Mouse (Mus musculus) hindbrain, embryonic 16.5 days (tissue): ENCODE data around the gene Pde10a. TPM values are rescaled to one million over a fixed set of nuclear protein-coding genes. Genes with fewer than 3 reads are reported as not detected.

Experiments used
- ATAC-seq: fragments of 200-750 bp; cut with Nextera tagmentation; 2 replicates; pipeline ENCODE4 v1.8.0; 2017; ENCODE audit warnings: moderate TSS enrichment, moderate library complexity
- H3K27ac ChIP-seq: fragments of 300-500 bp; sonication (generic); 2 replicates; pipeline ENCODE4 v1.5.1; 2014; ENCODE audit warnings: low read depth, mild to moderate bottlenecking, control low read depth, low read length, moderate library complexity
- H3K27me3 ChIP-seq: fragments of 300-500 bp; sonication (generic); replicated peaks from 2 replicates; pipeline ENCODE4 v1.6.1; 2014; ENCODE audit warnings: low read length; ENCODE audit not compliant: control insufficient read depth, insufficient read depth
- H3K36me3 ChIP-seq: fragments of 300-500 bp; sonication (generic); 2 replicates; pipeline ENCODE4 v1.6.1; 2014; ENCODE audit warnings: mild to moderate bottlenecking, low read length, moderate library complexity, mixed read lengths; ENCODE audit not compliant: control insufficient read depth, insufficient read depth
- H3K4me1 ChIP-seq: fragments of 300-500 bp; sonication (generic); 2 replicates; pipeline ENCODE4 v1.6.1; 2014; ENCODE audit warnings: low read depth, low read length; ENCODE audit not compliant: control insufficient read depth, insufficient read depth
- H3K4me2 ChIP-seq: fragments of 300-500 bp; sonication (generic); 2 replicates; pipeline ENCODE4 v1.6.1; 2014; ENCODE audit warnings: mild to moderate bottlenecking, low read length, control low read depth, moderate library complexity
- H3K4me3 ChIP-seq: fragments of 300-500 bp; sonication (generic); 2 replicates; pipeline ENCODE4 v1.5.1; 2014; ENCODE audit warnings: mild to moderate bottlenecking, low read length, control low read depth, moderate library complexity
- H3K9ac ChIP-seq: fragments of 300-500 bp; sonication (generic); 2 replicates; pipeline ENCODE4 v1.6.1; 2014; ENCODE audit warnings: low read depth, mild to moderate bottlenecking, control low read depth, low read length, moderate library complexity
- H3K9me3 ChIP-seq: fragments of 300-500 bp; sonication (generic); 2 replicates; pipeline ENCODE4 v1.6.1; 2014; ENCODE audit warnings: mild to moderate bottlenecking, low read length, moderate library complexity; ENCODE audit not compliant: control insufficient read depth
- WGBS: fragments of 180-500 bp; shearing (Covaris S2); extraction: QIAGEN DNeasy Blood & Tissue Kit; methylation state at CpG from one replicate; pipeline ENCODE4 v1.1.7; 2014; 5-methylcytosine and 5-hydroxymethylcytosine counted together
- polyA plus RNA-seq: library from polyadenylated mRNA; unstranded; fragments of >200 nt; fragmentation: Nextera tagmentation; extraction: Ambion mirVana; gene quantifications from 2 replicates; pipeline ENCODE4 v1.2.1, GENCODE M21; 2015

Pde10a gene
- polyA plus RNA-seq, 1 experiment from 2014 or later, result 11.3 TPM

DNA sequence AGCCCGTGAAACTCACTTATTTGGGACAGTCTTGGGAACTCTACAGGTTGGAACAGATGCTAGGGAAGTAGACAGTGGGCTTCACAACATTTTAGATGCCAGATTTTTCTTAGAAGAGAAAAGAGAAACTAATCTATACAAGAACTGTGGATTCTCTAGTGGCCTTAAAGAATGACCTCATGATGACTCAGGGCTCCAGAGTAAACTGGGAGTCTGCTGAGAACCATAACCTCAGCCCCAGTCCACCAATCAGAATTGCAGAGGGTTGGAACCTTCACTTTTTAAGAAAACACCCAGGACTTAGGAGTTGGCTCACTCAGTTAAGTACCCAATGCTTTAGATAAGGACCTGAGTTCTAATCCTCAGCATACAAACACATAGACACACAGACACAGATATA, 256.4 kb downstream of the Pde10a start:
- ATAC-seq, result no peak
- Histone ChIP-seq H3K4me2 (no peak overlapping the region), H3K27ac (no peak overlapping the region), H3K36me3 (no peaks in the 10 kb centered on the region), H3K27me3 (no peaks in the 10 kb centered on the region), H3K4me1 (no peaks in the 10 kb centered on the region), H3K9ac (no peak overlapping the region), H3K4me3 (no peak overlapping the region), H3K9me3 (no peaks in the 10 kb centered on the region)
- WGBS, result 76% methylated on average over 1 of the region's 1 CpGs

DNA sequence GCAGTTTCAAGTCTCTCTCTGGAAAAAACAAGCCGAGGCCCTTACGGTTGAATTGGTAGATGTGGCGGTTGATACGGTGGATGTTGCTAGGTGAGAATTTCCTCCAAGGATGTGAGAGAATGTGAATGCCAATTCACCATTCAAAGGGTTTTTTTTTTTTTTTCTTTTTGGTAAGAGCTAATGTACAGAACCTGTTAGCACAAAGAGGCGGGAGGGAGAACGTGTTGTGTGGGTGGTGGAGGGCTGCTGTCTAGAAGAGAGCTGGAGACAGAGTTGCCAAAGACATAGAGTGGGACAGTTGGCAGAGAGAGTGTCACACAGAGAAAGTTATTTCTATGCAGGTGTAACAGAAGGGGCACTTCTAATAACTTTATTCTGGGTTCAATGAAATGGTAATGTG, 260.7 kb downstream of the Pde10a start:
- Histone ChIP-seq H3K4me1 (no peaks in the 10 kb centered on the region), H3K27ac (no peak overlapping the region), H3K27me3 (no peaks in the 10 kb centered on the region), H3K9ac (no peak overlapping the region), H3K9me3 (no peaks in the 10 kb centered on the region), H3K36me3 (no peaks in the 10 kb centered on the region), H3K4me3 (no peak overlapping the region), H3K4me2 (no peak overlapping the region)
- WGBS, result 45% methylated on average over 6 of the region's 6 CpGs
- no peak for ATAC-seq

DNA sequence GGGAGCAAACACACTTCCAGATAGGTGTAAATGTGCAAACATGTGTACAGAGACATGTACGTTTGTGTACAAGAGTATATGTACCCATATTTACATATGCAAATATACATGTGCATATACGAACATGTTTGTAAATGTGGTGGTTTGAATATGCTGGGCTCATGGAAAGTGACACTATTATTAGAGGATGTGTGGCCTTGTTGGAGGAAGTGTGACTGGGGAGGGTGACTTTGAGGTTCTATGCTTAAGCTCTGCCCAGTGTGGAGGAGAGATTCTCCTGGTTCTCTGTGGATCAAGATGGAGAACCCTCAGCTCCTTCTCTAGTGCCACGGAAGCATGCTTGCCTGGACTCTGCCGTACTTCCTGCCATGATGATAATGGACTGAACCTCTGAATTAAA, 261.3 kb downstream of the Pde10a start:
- Histone ChIP-seq H3K36me3 (no peaks in the 10 kb centered on the region), H3K9me3 (no peaks in the 10 kb centered on the region), H3K27ac (no peak overlapping the region), H3K4me1 (no peaks in the 10 kb centered on the region), H3K4me2 (no peak overlapping the region), H3K4me3 (no peak overlapping the region), H3K9ac (no peak overlapping the region), H3K27me3 (no peaks in the 10 kb centered on the region)
- WGBS, result 85% methylated on average over 4 of the region's 4 CpGs
- ATAC-seq, result no peak

DNA sequence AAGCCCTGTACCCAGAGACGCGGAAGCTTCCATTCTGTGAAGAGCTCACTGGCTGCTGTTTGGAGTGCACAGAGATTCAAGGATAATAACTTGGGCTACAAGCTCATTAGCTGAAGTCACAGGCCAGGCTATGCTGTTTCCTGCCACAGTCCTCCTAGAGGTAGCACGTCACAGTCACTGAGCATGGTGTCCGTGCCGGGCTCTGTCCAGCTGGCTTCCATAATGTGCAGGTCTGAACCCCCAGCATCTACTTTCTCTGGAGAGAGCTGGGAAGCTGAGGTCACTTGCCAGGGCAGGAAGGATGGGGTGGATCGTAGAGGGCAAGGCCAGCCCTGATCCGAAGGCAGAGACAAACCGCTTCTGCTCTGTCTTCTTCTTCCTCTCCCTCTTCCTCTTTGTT, 262.6 kb downstream of the Pde10a start:
- Histone ChIP-seq H3K4me2 (no peak overlapping the region), H3K9me3 (no peaks in the 10 kb centered on the region), H3K27ac (no peak overlapping the region), H3K4me1 (no peaks in the 10 kb centered on the region), H3K27me3 (no peaks in the 10 kb centered on the region), H3K36me3 (no peaks in the 10 kb centered on the region), H3K4me3 (no peak overlapping the region), H3K9ac (no peak overlapping the region)
- no peak for ATAC-seq
- WGBS, result 34% methylated on average over 8 of the region's 8 CpGs

DNA sequence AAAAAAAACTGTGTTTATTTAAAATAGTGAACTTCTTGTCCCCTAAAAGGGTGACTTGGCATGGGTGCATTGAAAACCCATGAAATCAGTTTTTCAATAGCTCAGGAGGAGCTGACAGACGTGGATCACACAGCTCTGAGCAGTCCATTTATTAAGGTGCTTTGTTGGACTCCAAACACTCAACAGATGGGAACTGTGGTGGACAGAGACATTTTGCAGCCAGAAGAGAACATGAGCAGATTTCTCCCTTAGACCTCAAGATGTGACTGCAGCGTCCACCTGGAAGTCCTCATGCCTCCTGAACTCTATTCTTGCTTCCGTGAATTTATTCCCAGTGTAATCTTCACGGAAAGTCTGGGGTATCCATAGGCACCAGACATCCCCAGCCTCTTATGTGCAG, 266.4 kb downstream of the Pde10a start:
- no peak overlapping the region for H3K27ac ChIP-seq
- H3K36me3 ChIP-seq, result no peaks in the 10 kb centered on the region
- H3K4me3 ChIP-seq, result no peak overlapping the region
- no peak for ATAC-seq
- H3K4me1 ChIP-seq, result no peaks in the 10 kb centered on the region
- 62% methylated on average over 4 of the region's 4 CpGs for WGBS
- peaks cover 2% of the 10 kb centered on the region; the same call in 1 of the 2 replicates for H3K27me3 ChIP-seq
- no peak overlapping the region for H3K4me2 ChIP-seq
- H3K9ac ChIP-seq, result no peak overlapping the region
- no peaks in the 10 kb centered on the region for H3K9me3 ChIP-seq

DNA sequence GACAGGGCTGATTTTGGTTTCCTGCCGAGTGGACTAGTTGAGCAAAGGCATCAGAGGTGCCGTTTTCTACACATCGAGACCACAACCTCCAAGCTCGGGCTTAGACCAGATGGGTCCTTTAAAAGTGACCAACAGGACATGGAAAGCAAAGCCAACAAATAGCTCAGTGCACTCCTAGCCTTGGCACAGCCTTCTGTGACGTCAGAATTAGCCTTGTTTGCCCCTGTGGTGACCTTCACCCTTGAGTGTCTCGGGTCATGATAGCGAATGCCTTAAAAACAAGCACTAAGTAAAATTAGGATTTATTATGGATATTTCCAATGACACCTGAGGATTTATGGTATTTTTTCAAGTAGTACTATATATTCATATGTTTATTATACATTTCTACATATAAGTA, 267.4 kb downstream of the Pde10a start:
- no peaks in the 10 kb centered on the region for H3K36me3 ChIP-seq
- no peak overlapping the region for H3K4me3 ChIP-seq
- H3K27ac ChIP-seq, result no peak overlapping the region
- ATAC-seq, result no peak
- 83% methylated on average over 7 of the region's 7 CpGs for WGBS
- H3K27me3 ChIP-seq, result peaks cover 4% of the 10 kb centered on the region
- H3K9ac ChIP-seq, result no peak overlapping the region
- H3K4me1 ChIP-seq, result no peaks in the 10 kb centered on the region
- H3K4me2 ChIP-seq, result no peak overlapping the region
- no peaks in the 10 kb centered on the region for H3K9me3 ChIP-seq

DNA sequence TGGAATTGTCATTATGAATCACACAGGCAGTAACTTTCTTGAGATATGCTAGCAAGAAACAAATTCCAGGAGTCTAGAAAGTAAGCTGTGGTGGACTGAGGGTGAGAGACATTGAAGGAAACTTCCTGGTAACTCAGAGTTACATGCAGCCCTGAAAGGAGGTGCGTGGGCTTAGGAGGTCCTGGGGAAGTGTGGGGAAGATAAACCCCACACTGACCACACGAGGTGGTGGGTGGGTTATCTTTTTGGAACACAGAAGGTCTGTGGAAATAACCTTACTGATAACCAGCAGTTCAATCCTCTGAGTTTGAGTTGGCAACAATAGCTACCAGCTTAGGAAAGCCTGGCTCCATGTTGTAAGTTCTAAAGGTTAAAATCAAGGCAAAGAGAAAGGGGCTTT, 272.5 kb downstream of the Pde10a start:
- Histone ChIP-seq H3K4me3 (no peak overlapping the region), H3K27me3 (peaks cover 12% of the 10 kb centered on the region), H3K4me2 (no peak overlapping the region), H3K9ac (no peak overlapping the region), H3K27ac (no peak overlapping the region), H3K36me3 (no peaks in the 10 kb centered on the region), H3K9me3 (no peaks in the 10 kb centered on the region), H3K4me1 (peaks cover 8% of the 10 kb centered on the region)
- WGBS, result 25% methylated on average over 2 of the region's 2 CpGs
- ATAC-seq, result no peak

DNA sequence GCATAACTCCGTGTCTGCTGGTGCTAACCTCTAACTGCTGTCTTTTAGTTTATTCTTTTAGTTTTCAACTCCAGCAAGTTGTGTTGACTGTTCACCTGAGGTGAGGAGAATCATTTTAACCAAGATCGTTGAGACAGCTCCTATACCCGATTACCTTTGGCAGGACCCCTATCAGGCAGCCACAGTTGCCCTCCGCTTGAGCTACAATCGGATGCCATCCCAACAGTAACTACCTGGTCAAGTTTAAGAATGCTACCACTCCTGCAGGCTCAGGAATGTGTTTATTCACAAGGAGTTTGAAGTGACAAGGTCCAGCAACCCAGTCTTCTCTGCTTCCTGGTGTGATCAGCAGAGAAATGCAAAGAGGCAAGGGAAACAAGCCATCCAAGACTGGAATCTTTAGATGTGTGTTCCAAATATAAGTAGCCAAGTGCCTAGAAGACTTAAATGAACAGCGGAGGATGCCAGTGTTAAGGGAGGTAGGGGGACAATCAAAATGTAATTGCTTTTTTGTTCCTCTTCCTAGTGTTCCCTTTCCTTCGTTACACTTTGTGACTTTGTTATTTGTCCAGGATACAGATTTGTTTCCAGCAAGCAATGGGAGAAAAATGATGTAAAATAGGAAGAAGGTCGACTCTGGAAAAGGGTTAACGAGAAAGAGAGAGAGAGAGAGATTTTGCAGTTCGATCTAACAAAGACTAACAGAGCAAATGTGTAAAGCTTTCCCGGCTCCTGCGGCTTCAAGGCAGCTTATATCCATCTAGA, 273.5 kb downstream of the Pde10a start:
- no peak overlapping the region for H3K9ac ChIP-seq
- H3K9me3 ChIP-seq, result no peaks in the 10 kb centered on the region
- peaks cover 16% of the 10 kb centered on the region for H3K4me1 ChIP-seq
- H3K27ac ChIP-seq, result no peak overlapping the region
- no peaks in the 10 kb centered on the region for H3K36me3 ChIP-seq
- no peak for ATAC-seq
- WGBS, result 4% methylated on average over 12 of the region's 12 CpGs
- no peak overlapping the region for H3K4me2 ChIP-seq
- peaks cover 12% of the 10 kb centered on the region for H3K27me3 ChIP-seq
- no peak overlapping the region for H3K4me3 ChIP-seq

DNA sequence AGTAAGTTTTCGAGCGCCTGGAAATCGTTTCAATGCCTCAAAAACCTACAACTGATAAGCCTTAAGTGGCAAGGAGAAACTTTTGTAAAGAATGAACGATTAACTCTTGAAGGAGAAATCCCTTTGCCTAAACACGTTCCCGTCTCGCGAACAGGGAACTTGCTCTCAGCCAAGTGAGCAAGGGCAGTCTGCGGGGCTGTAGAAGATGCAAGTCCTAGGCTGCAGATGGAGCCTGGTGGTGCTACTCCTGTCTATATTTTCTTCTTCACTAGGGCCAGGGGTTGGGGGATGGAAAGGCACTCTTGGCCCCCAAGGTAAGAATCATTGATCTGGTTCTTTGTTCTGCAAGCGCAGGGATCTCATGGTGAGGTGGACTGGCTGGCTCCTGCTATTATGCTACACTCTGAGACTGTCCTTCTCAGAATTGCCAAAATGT, 274.1 kb downstream of the Pde10a start:
- ATAC-seq, result no peak
- Histone ChIP-seq H3K27ac (no peak overlapping the region), H3K9ac (no peak overlapping the region), H3K27me3 (peaks cover 12% of the 10 kb centered on the region), H3K36me3 (no peaks in the 10 kb centered on the region), H3K4me3 (no peak overlapping the region), H3K4me1 (peaks cover 21% of the 10 kb centered on the region), H3K4me2 (no peak overlapping the region), H3K9me3 (no peaks in the 10 kb centered on the region)
- 3% methylated on average over 10 of the region's 10 CpGs for WGBS
